ENCODE assay signal across 21 mouse cellular contexts in genomic region chr9:45440083-45440784, GRCm38 (mm10). TPM values are rescaled to one million over a fixed set of nuclear protein-coding genes. Genes with fewer than 3 reads are reported as not detected.
DNase-seq lines count a peak whose midpoint lies in the region; ATAC-seq lines count a peak whose summit lies in the region.
"Had no signal": no experiment of that assay in that cellular context is flagged by ENCODE, and none has a peak within 500 bp of the region (broad histone marks: within the 10 kb centered on the region; RNA-seq: fewer than 3 reads in every experiment).

No protein-coding gene starts in this region.

- DNase-seq in midbrain, embryonic 11.5 days (ENCODE audit: low spot score, missing footprints), result peak; percentile 28
- DNase-seq in midbrain, embryonic 14.5 days, result no peak
- DNase-seq in fat pad, adult 2 months (ENCODE audit: extremely low read depth, low read depth, low spot score), result peak; percentile 66
- peak; percentile 9 for DNase-seq in induced T-regulatory cell, adult 2 months (ENCODE audit: low read depth)
- no peak for DNase-seq in gastrocnemius, postnatal 4 days (ENCODE audit: low spot score in 2 of 2)
- DNase-seq in kidney, adult 8-10 months, result no peak
- DNase-seq: adrenal gland, adult 8-10 months; adrenal gland, postnatal 36 days; B cell, adult 2 months; cerebellum, adult 2 months; cerebellum, postnatal 10 days; gastrocnemius, postnatal 10 days; heart, adult 11 months; heart, postnatal 36 days had no signal

- H3K9me3 ChIP-seq in midbrain, embryonic 11.5 days (ENCODE audit: control insufficient read depth, low read length), result no peaks in the 10 kb centered on the region
- no peaks in the 10 kb centered on the region for H3K9me3 ChIP-seq in midbrain, embryonic 14.5 days (ENCODE audit: control insufficient read depth, low read length)
- H3K9me3 ChIP-seq: embryonic facial prominence, embryonic 12.5 days; G1E; heart, embryonic 13.5 days; intestine, embryonic 15.5 days had no signal

- H3K4me2 ChIP-seq in midbrain, embryonic 11.5 days, result no peak overlapping the region
- H3K4me2 ChIP-seq in midbrain, embryonic 14.5 days (ENCODE audit: low read length), result no peak overlapping the region
- H3K4me2 ChIP-seq: embryonic facial prominence, embryonic 12.5 days; heart, embryonic 13.5 days; intestine, embryonic 15.5 days had no signal

- no peak overlapping the region for H3K9ac ChIP-seq in midbrain, embryonic 11.5 days (ENCODE audit: low read length)
- no peak overlapping the region for H3K9ac ChIP-seq in midbrain, embryonic 14.5 days (replicated peaks; ENCODE audit: low read length)
- H3K9ac ChIP-seq: embryonic facial prominence, embryonic 12.5 days; heart, embryonic 13.5 days; intestine, embryonic 15.5 days had no signal

- no peaks in the 10 kb centered on the region for H3K4me1 ChIP-seq in midbrain, embryonic 11.5 days (ENCODE audit: control insufficient read depth, insufficient read depth, low read length)
- H3K4me1 ChIP-seq in midbrain, embryonic 14.5 days (ENCODE audit: control insufficient read depth, insufficient read depth, low read length), result peaks cover 38% of the 10 kb centered on the region
- H3K4me1 ChIP-seq: heart, embryonic 13.5 days had no signal

- no peaks in the 10 kb centered on the region for H3K27me3 ChIP-seq in midbrain, embryonic 11.5 days (ENCODE audit: control insufficient read depth, insufficient read depth, low read length)
- H3K27me3 ChIP-seq in midbrain, embryonic 14.5 days (ENCODE audit: control insufficient read depth, insufficient read depth, low read length), result no peaks in the 10 kb centered on the region
- H3K27me3 ChIP-seq: intestine, embryonic 15.5 days had no signal

- no peak overlapping the region for H3K27ac ChIP-seq in midbrain, embryonic 11.5 days (ENCODE audit: low read depth, low read length)
- H3K27ac ChIP-seq in midbrain, embryonic 14.5 days (replicated peaks; ENCODE audit: low read depth, low read length), result no peak overlapping the region
- H3K27ac ChIP-seq: embryonic facial prominence, embryonic 12.5 days; heart, embryonic 13.5 days; hindbrain, postnatal 0 days; intestine, embryonic 15.5 days had no signal

- H3K4me3 ChIP-seq in midbrain, embryonic 11.5 days (ENCODE audit: low read depth, low read length), result no peak overlapping the region
- no peak overlapping the region for H3K4me3 ChIP-seq in midbrain, embryonic 14.5 days (replicated peaks; ENCODE audit: low read depth, low read length)
- H3K4me3 ChIP-seq: embryonic facial prominence, embryonic 12.5 days; heart, embryonic 13.5 days; intestine, embryonic 15.5 days had no signal

- WGBS in midbrain, embryonic 11.5 days, result 84% methylated on average over 16 of the region's 16 CpGs
- 81% methylated on average over 16 of the region's 16 CpGs for WGBS in midbrain, embryonic 14.5 days

- no peak for ATAC-seq in midbrain, embryonic 11.5 days (ENCODE audit: low FRiP score)
- no peak for ATAC-seq in midbrain, embryonic 14.5 days (ENCODE audit: low FRiP score, low TSS enrichment)
- ATAC-seq: CD4-positive, CD25-positive, alpha-beta regulatory T cell, adult 4 months; forebrain, embryonic 14.5 days; hindbrain, postnatal 0 days; intestine, embryonic 15.5 days had no signal

- no peaks in the 10 kb centered on the region for H3K36me3 ChIP-seq in midbrain, embryonic 11.5 days (ENCODE audit: control insufficient read depth, insufficient read depth, low read length)
- H3K36me3 ChIP-seq in midbrain, embryonic 14.5 days (ENCODE audit: control insufficient read depth, insufficient read depth, low read length), result no peaks in the 10 kb centered on the region
- H3K36me3 ChIP-seq: embryonic facial prominence, embryonic 12.5 days; G1E; heart, embryonic 13.5 days; intestine, embryonic 15.5 days had no signal

RNA-seq across cellular contexts. Expression of gene Dscaml1, which starts 13.8 kb away (rescaled TPM):
- 0.74 and 0.86 TPM in 2 replicates for polyA plus RNA-seq in midbrain, embryonic 11.5 days (2014; fragmentation: Nextera tagmentation; extraction: Ambion mirVana)
- polyA plus RNA-seq in midbrain, embryonic 14.5 days (2014; fragmentation: Nextera tagmentation; extraction: Ambion mirVana), result 12.4 and 14.8 TPM in 2 replicates
- under 1 TPM; 0.32 to 0.36 TPM for total RNA-seq in gastrocnemius, postnatal 4 days (2021)
- total RNA-seq: heart, postnatal 36 days had no signal
- polyA plus RNA-seq: CD4-positive, CD25-positive, alpha-beta regulatory T cell, adult 4 months; G1E had no signal

RNA-seq across cellular contexts. Expression of gene Fxyd2, which starts 40.8 kb away (rescaled TPM):
- polyA plus RNA-seq in midbrain, embryonic 11.5 days (2014; fragmentation: Nextera tagmentation; extraction: Ambion mirVana), result 1.00 and 1.5 TPM in 2 replicates
- polyA plus RNA-seq in midbrain, embryonic 14.5 days (2014; fragmentation: Nextera tagmentation; extraction: Ambion mirVana), result 8.0 and 14.1 TPM in 2 replicates
- total RNA-seq in gastrocnemius, postnatal 4 days (2021), result 1 to 10 TPM; 2.0 to 2.8 TPM
- polyA plus RNA-seq: CD4-positive, CD25-positive, alpha-beta regulatory T cell, adult 4 months; G1E had no signal

Comparison
In these comparisons a context has a peak if more than half of its experiments do, and no peak if none do; other contexts are left out.
1. DNase-seq: peak in midbrain, embryonic 11.5 days (single experiment), fat pad, adult 2 months (single experiment) and induced T-regulatory cell, adult 2 months (single experiment); none in midbrain, embryonic 14.5 days (single experiment), gastrocnemius, postnatal 4 days (0 of 2) and kidney, adult 8-10 months (0 of 2).